Mouse (Mus musculus) thymus, adult 2 months (tissue): Measurements from ENCODE around the gene Arl8a.

ENCODE experiments used
- CTCF ChIP-seq: fragments of 200-500 bp; IDR thresholded peaks from 2 replicates; pipeline ENCODE4 v1.5.1; 2012; ENCODE audit warnings: mild to moderate bottlenecking, control low read depth, low read length, moderate library complexity, borderline replicate concordance; ENCODE audit not compliant: control insufficient read depth, poor library complexity, insufficient read depth; ENCODE audit errors: extremely low read depth
- POLR2A ChIP-seq: fragments of 200-500 bp; IDR thresholded peaks from 2 replicates; pipeline ENCODE4 v1.6.1; 2012; ENCODE audit warnings: mild to moderate bottlenecking, low read length, control low read depth, moderate library complexity; ENCODE audit not compliant: control insufficient read depth, poor library complexity, insufficient read depth; ENCODE audit errors: extremely low read depth

- TF ChIP-seq CTCF (no peak), POLR2A (no peak)
Observed at GRCm38 (mm10) chr1:135178863-135179262, 32.2 kb downstream of the Arl8a start.
